Mouse (Mus musculus): ENCODE results near the gene Rcan2. TPM values are rescaled to one million over a fixed set of nuclear protein-coding genes. Genes with fewer than 3 reads are reported as not detected.

Rcan2 gene
- polyA plus RNA-seq (2012; rRNA removed), result 4.1 and 6.3 TPM in 2 replicates

GRCm38 (mm10) chr17:43801077-43801476 lies at the start of gene Rcan2:
Rcan2 (plus strand) TSS chr17:43801351.

GRCm38 (mm10) chr17:44078631-44079350 lies 277.6 kb downstream of the Rcan2 start, which contains the start of gene Enpp5:
Enpp5 (plus strand) TSS chr17:44078813.

Other genes starting within 250 kb of the Rcan2 start
- 1.6 and 2.1 TPM in 2 replicates for gene Pla2g7, start 233.3 kb upstream of the Rcan2 start, polyA plus RNA-seq (2012; rRNA removed)
- gene Tdrd6, start 171.1 kb upstream of the Rcan2 start, polyA plus RNA-seq (2012; rRNA removed), result not detected in 2 replicates
- 0.54 and 1.00 TPM in 2 replicates for gene Slc25a27, start 134.1 kb upstream of the Rcan2 start, polyA plus RNA-seq (2012; rRNA removed)
- 0.49 and 0.57 TPM in 2 replicates for gene Cyp39a1, start 133.9 kb upstream of the Rcan2 start, polyA plus RNA-seq (2012; rRNA removed)